Mouse (Mus musculus): Measurements from ENCODE around the gene Cfap299. TPM values are rescaled to one million over a fixed set of nuclear protein-coding genes. Genes with fewer than 3 reads are reported as not detected.

Cfap299 gene
- polyA plus RNA-seq, 1 experiment from 2014 or later = 1.2 TPM

GRCm38 (mm10) chr5:98550873-98551272 is 221.8 kb downstream of the Cfap299 start:
- peaks cover 16% of the 10 kb centered on the region; the same call in 1 of the 2 replicates for H3K4me1 ChIP-seq
- ATAC-seq (ENCODE audit: insufficient number of reproducible peaks, insufficient read depth, low FRiP score, low TSS enrichment, low read depth) = no peak
- H3K9ac ChIP-seq = no peak overlapping the region

GRCm38 (mm10) chr5:98552395-98552794 is 223.3 kb downstream of the Cfap299 start, which contains the start of gene Gm11111:
TSS of gene Gm11111 (plus strand) at chr5:98552695.
- no peak within 1 kb of the TSS for H3K27ac ChIP-seq
- no peaks in the 10 kb centered on the region for H3K36me3 ChIP-seq
- no peak for ATAC-seq (ENCODE audit: insufficient number of reproducible peaks, insufficient read depth, low FRiP score, low TSS enrichment, low read depth)
- no peak within 1 kb of the TSS for H3K4me3 ChIP-seq
- no peaks in the 10 kb centered on the region for H3K9me3 ChIP-seq
- H3K9ac ChIP-seq = no peak within 1 kb of the TSS
- no peak within 1 kb of the TSS for H3K4me2 ChIP-seq
- H3K4me1 ChIP-seq = peaks cover 16% of the 10 kb centered on the region; the same call in 1 of the 2 replicates
- no peaks in the 10 kb centered on the region for H3K27me3 ChIP-seq

More at GRCm38 (mm10) chr5:98550873-98551272, 221.8 kb downstream of the Cfap299 start:
- Histone ChIP-seq H3K27me3 (no peaks in the 10 kb centered on the region), H3K27ac (no peak overlapping the region), H3K4me2 (no peak overlapping the region), H3K36me3 (no peaks in the 10 kb centered on the region), H3K9me3 (no peaks in the 10 kb centered on the region), H3K4me3 (no peak overlapping the region)
- 68% methylated on average over 1 of the region's 1 CpGs for WGBS

- no peaks in the 10 kb centered on the region for H3K36me3 ChIP-seq
- peaks cover 16% of the 10 kb centered on the region; the same call in 1 of the 2 replicates for H3K4me1 ChIP-seq
- H3K4me3 ChIP-seq = no peak overlapping the region
- H3K9me3 ChIP-seq = no peaks in the 10 kb centered on the region
- no peak for ATAC-seq (ENCODE audit: insufficient number of reproducible peaks, insufficient read depth, low FRiP score, low TSS enrichment, low read depth)
- H3K27me3 ChIP-seq = no peaks in the 10 kb centered on the region
- H3K9ac ChIP-seq = no peak overlapping the region
- 45% methylated on average over 7 of the region's 7 CpGs for WGBS
- H3K27ac ChIP-seq = no peak overlapping the region
- H3K4me2 ChIP-seq = no peak overlapping the region
These were observed 223.9 kb downstream of the Cfap299 start for GRCm38 (mm10) chr5:98552811-98553601.

- 74% methylated on average over 4 of the region's 4 CpGs for WGBS
- no peak overlapping the region for H3K27ac ChIP-seq
- H3K4me2 ChIP-seq = no peak overlapping the region
- no peaks in the 10 kb centered on the region for H3K27me3 ChIP-seq
- H3K9ac ChIP-seq = no peak overlapping the region
- H3K36me3 ChIP-seq = no peaks in the 10 kb centered on the region
- H3K4me3 ChIP-seq = no peak overlapping the region
- no peaks in the 10 kb centered on the region for H3K4me1 ChIP-seq
- no peak for ATAC-seq (ENCODE audit: insufficient number of reproducible peaks, insufficient read depth, low FRiP score, low TSS enrichment, low read depth)
- no peaks in the 10 kb centered on the region for H3K9me3 ChIP-seq
These were observed 232.2 kb downstream of the Cfap299 start for GRCm38 (mm10) chr5:98561301-98561700.

- Histone ChIP-seq H3K9ac (no peak overlapping the region), H3K4me3 (no peak overlapping the region), H3K27me3 (no peaks in the 10 kb centered on the region), H3K4me2 (no peak overlapping the region), H3K27ac (no peak overlapping the region), H3K36me3 (no peaks in the 10 kb centered on the region), H3K9me3 (no peaks in the 10 kb centered on the region), H3K4me1 (0 out of 2 replicates have a peak, but pooled peaks cover 4% of the 10 kb centered on the region)
- 47% methylated on average over 9 of the region's 9 CpGs for WGBS
- ATAC-seq (ENCODE audit: insufficient number of reproducible peaks, insufficient read depth, low FRiP score, low TSS enrichment, low read depth) = no peak
These were observed 233.7 kb downstream of the Cfap299 start for GRCm38 (mm10) chr5:98562806-98563205.

GRCm38 (mm10) chr5:98563801-98564200 is 234.7 kb downstream of the Cfap299 start:
- ATAC-seq (ENCODE audit: insufficient number of reproducible peaks, insufficient read depth, low FRiP score, low TSS enrichment, low read depth) = no peak
- Histone ChIP-seq H3K9me3 (no peaks in the 10 kb centered on the region), H3K27me3 (0 out of 2 replicates have a peak, but pooled peaks cover under 1% of the 10 kb centered on the region), H3K36me3 (no peaks in the 10 kb centered on the region), H3K4me1 (0 out of 2 replicates have a peak, but pooled peaks cover 4% of the 10 kb centered on the region), H3K4me2 (no peak overlapping the region), H3K9ac (no peak overlapping the region), H3K4me3 (no peak overlapping the region), H3K27ac (no peak overlapping the region)
- 50% methylated on average over 9 of the region's 9 CpGs for WGBS

- no peak overlapping the region for H3K27ac ChIP-seq
- no peaks in the 10 kb centered on the region for H3K9me3 ChIP-seq
- 0 out of 2 replicates have a peak, but pooled peaks cover 3% of the 10 kb centered on the region for H3K27me3 ChIP-seq
- no peak overlapping the region for H3K4me2 ChIP-seq
- 47% methylated on average over 6 of the region's 6 CpGs for WGBS
- no peak overlapping the region for H3K9ac ChIP-seq
- no peaks in the 10 kb centered on the region for H3K36me3 ChIP-seq
- peaks cover 4% of the 10 kb centered on the region; the same call in 1 of the 2 replicates for H3K4me1 ChIP-seq
- peak; percentile 71; the same call in 1 of the 2 replicates for ATAC-seq (ENCODE audit: insufficient number of reproducible peaks, insufficient read depth, low FRiP score, low TSS enrichment, low read depth)
- no peak overlapping the region for H3K4me3 ChIP-seq
These were observed 237.5 kb downstream of the Cfap299 start for GRCm38 (mm10) chr5:98566461-98567193.

- H3K27ac ChIP-seq = no peak overlapping the region
- H3K4me3 ChIP-seq = no peak overlapping the region
- H3K9me3 ChIP-seq = no peaks in the 10 kb centered on the region
- H3K9ac ChIP-seq = no peak overlapping the region
- H3K4me1 ChIP-seq = peaks cover 4% of the 10 kb centered on the region; the same call in 1 of the 2 replicates
- 94% methylated on average over 4 of the region's 4 CpGs for WGBS
- no peak for ATAC-seq (ENCODE audit: insufficient number of reproducible peaks, insufficient read depth, low FRiP score, low TSS enrichment, low read depth)
- H3K27me3 ChIP-seq = 0 out of 2 replicates have a peak, but pooled peaks cover 3% of the 10 kb centered on the region
- H3K36me3 ChIP-seq = no peaks in the 10 kb centered on the region
- no peak overlapping the region for H3K4me2 ChIP-seq
These were observed 239.4 kb downstream of the Cfap299 start for GRCm38 (mm10) chr5:98568481-98568880.

GRCm38 (mm10) chr5:98569029-98569513 is 240.0 kb downstream of the Cfap299 start:
- Histone ChIP-seq H3K4me2 (no peak overlapping the region), H3K27me3 (0 out of 2 replicates have a peak, but pooled peaks cover 3% of the 10 kb centered on the region), H3K9me3 (no peaks in the 10 kb centered on the region), H3K9ac (no peak overlapping the region), H3K27ac (no peak overlapping the region), H3K4me3 (no peak overlapping the region), H3K4me1 (peaks cover 4% of the 10 kb centered on the region; the same call in 1 of the 2 replicates), H3K36me3 (no peaks in the 10 kb centered on the region)
- no peak for ATAC-seq (ENCODE audit: insufficient number of reproducible peaks, insufficient read depth, low FRiP score, low TSS enrichment, low read depth)
- WGBS = 76% methylated on average over 3 of the region's 3 CpGs

- Histone ChIP-seq H3K4me1 (peaks cover 10% of the 10 kb centered on the region), H3K9me3 (no peaks in the 10 kb centered on the region), H3K9ac (no peak overlapping the region), H3K27me3 (0 out of 2 replicates have a peak, but pooled peaks cover 3% of the 10 kb centered on the region), H3K27ac (no peak overlapping the region), H3K36me3 (no peaks in the 10 kb centered on the region), H3K4me2 (no peak overlapping the region), H3K4me3 (no peak overlapping the region)
- ATAC-seq (ENCODE audit: insufficient number of reproducible peaks, insufficient read depth, low FRiP score, low TSS enrichment, low read depth) = no peak
- 54% methylated on average over 4 of the region's 4 CpGs for WGBS
These were observed 243.3 kb downstream of the Cfap299 start for GRCm38 (mm10) chr5:98572392-98572791.

- no peak overlapping the region for H3K9ac ChIP-seq
- no peak; the same call in 1 of the 2 replicates for ATAC-seq (ENCODE audit: insufficient number of reproducible peaks, insufficient read depth, low FRiP score, low TSS enrichment, low read depth)
- H3K9me3 ChIP-seq = no peaks in the 10 kb centered on the region
- H3K27me3 ChIP-seq = no peaks in the 10 kb centered on the region
- H3K36me3 ChIP-seq = no peaks in the 10 kb centered on the region
- H3K4me2 ChIP-seq = peak overlapping the region; percentile 11; the same call in 1 of the 2 replicates
- H3K4me3 ChIP-seq = no peak overlapping the region
- no peak overlapping the region for H3K27ac ChIP-seq
- H3K4me1 ChIP-seq = peaks cover 10% of the 10 kb centered on the region; the same call in 1 of the 2 replicates
- WGBS = 40% methylated on average over 12 of the region's 12 CpGs
These were observed 245.8 kb downstream of the Cfap299 start for GRCm38 (mm10) chr5:98574711-98575470.
